In genomic region chr7:83650638-83651037, GRCm38 (mm10) we compare ENCODE assay signal across 18 mouse cellular contexts. TPM values are rescaled to one million over a fixed set of nuclear protein-coding genes. Genes with fewer than 3 reads are reported as not detected.
DNase-seq lines count a peak whose midpoint lies in the region; ATAC-seq and TF ChIP-seq lines count a peak whose summit lies in the region.
"Had no signal": no experiment of that assay in that cellular context is flagged by ENCODE, and none has a peak within 500 bp of the region (broad histone marks: within the 10 kb centered on the region; RNA-seq: fewer than 3 reads in every experiment).

No protein-coding gene starts in this region.

- 83% methylated on average over 5 of the region's 5 CpGs for WGBS in stomach, embryonic 16.5 days
- 84% methylated on average over 5 of the region's 5 CpGs for WGBS in stomach, postnatal 0 days
- WGBS in macrophage (ENCODE audit: missing documents) = 1% methylated on average over 5 of the region's 5 CpGs
- 74% methylated on average over 5 of the region's 5 CpGs for WGBS in heart, embryonic 11.5 days (ENCODE audit: insufficient replicate concordance)

- DNase-seq in stomach, postnatal 0 days (ENCODE audit: low spot score) = no peak
- DNase-seq in adrenal gland, postnatal 10 days = no peak
- no peak for DNase-seq in right cerebral cortex, adult 2 months (ENCODE audit: low spot score in 2 of 2)
- DNase-seq: adrenal gland, adult 8-10 months; cerebellum, adult 2 months; gastrocnemius, postnatal 10 days; layer of hippocampus, postnatal 36 days; liver, embryonic 13.5 days; lung, postnatal 10 days; retina, postnatal 1 day had no signal

- H3K9me3 ChIP-seq in stomach, embryonic 16.5 days (replicated peaks; ENCODE audit: control insufficient read depth, low read length) = no peaks in the 10 kb centered on the region
- no peaks in the 10 kb centered on the region for H3K9me3 ChIP-seq in stomach, postnatal 0 days (ENCODE audit: control insufficient read depth, low read length)
- H3K9me3 ChIP-seq in heart, embryonic 11.5 days (replicated peaks; ENCODE audit: control insufficient read depth, low read length) = no peaks in the 10 kb centered on the region
- H3K9me3 ChIP-seq: hindbrain, embryonic 13.5 days; intestine, embryonic 15.5 days; kidney, embryonic 15.5 days; liver, embryonic 13.5 days had no signal

- H3K4me1 ChIP-seq in stomach, embryonic 16.5 days (ENCODE audit: control insufficient read depth, insufficient read depth, low read length) = 0 out of 2 replicates have a peak, but pooled peaks cover 3% of the 10 kb centered on the region
- no peaks in the 10 kb centered on the region for H3K4me1 ChIP-seq in stomach, postnatal 0 days (replicated peaks; ENCODE audit: control insufficient read depth, insufficient read depth)
- peaks cover 89% of the 10 kb centered on the region for H3K4me1 ChIP-seq in bone marrow macrophage, adult 2 months (ENCODE audit: control insufficient read depth, insufficient read depth, low read length)
- no peaks in the 10 kb centered on the region for H3K4me1 ChIP-seq in heart, embryonic 11.5 days (ENCODE audit: control insufficient read depth, insufficient read depth, low read length)
- H3K4me1 ChIP-seq: hindbrain, embryonic 13.5 days; kidney, embryonic 15.5 days had no signal

- no peak overlapping the region for H3K9ac ChIP-seq in stomach, embryonic 16.5 days (ENCODE audit: low read length)
- H3K9ac ChIP-seq in stomach, postnatal 0 days (ENCODE audit: low read length) = no peak overlapping the region
- H3K9ac ChIP-seq in heart, embryonic 11.5 days (ENCODE audit: low read depth, low read length) = no peak overlapping the region
- H3K9ac ChIP-seq: hindbrain, embryonic 13.5 days; intestine, embryonic 15.5 days; kidney, embryonic 15.5 days; liver, embryonic 13.5 days had no signal

- H3K4me3 ChIP-seq in stomach, embryonic 16.5 days (replicated peaks; ENCODE audit: low read length) = no peak overlapping the region
- no peak overlapping the region for H3K4me3 ChIP-seq in stomach, postnatal 0 days (ENCODE audit: low read depth, low read length)
- H3K4me3 ChIP-seq in bone marrow macrophage, adult 2 months (ENCODE audit: insufficient read depth, low read length) = peak overlapping the region; percentile 4; the same call in 1 of the 2 replicates
- H3K4me3 ChIP-seq in macrophage (ENCODE audit: inconsistent target) = no peak overlapping the region
- H3K4me3 ChIP-seq in heart, embryonic 11.5 days (ENCODE audit: low read depth, low read length) = no peak overlapping the region
- H3K4me3 ChIP-seq: hindbrain, embryonic 13.5 days; intestine, embryonic 15.5 days; kidney, embryonic 15.5 days; liver, embryonic 13.5 days had no signal

- no peak overlapping the region for H3K27ac ChIP-seq in stomach, embryonic 16.5 days (ENCODE audit: low read length)
- no peak overlapping the region for H3K27ac ChIP-seq in stomach, postnatal 0 days (replicated peaks)
- H3K27ac ChIP-seq in bone marrow macrophage, adult 2 months (ENCODE audit: insufficient read depth, low read depth, low read length) = peak overlapping the region; percentile 44
- H3K27ac ChIP-seq in macrophage = peak overlapping the region; percentile 7; the same call in 1 of the 2 replicates
- no peak overlapping the region for H3K27ac ChIP-seq in heart, embryonic 11.5 days (ENCODE audit: low read depth, low read length)
- H3K27ac ChIP-seq: hindbrain, embryonic 13.5 days; kidney, embryonic 15.5 days; liver, embryonic 13.5 days had no signal

- H3K4me2 ChIP-seq in stomach, embryonic 16.5 days (ENCODE audit: low read depth, low read length) = 0 out of 2 replicates have a peak overlapping the region, but pooled peaks have one; percentile 10
- H3K4me2 ChIP-seq in stomach, postnatal 0 days (replicated peaks; ENCODE audit: low read depth) = no peak overlapping the region
- H3K4me2 ChIP-seq in heart, embryonic 11.5 days = no peak overlapping the region
- H3K4me2 ChIP-seq: hindbrain, embryonic 13.5 days; intestine, embryonic 15.5 days; kidney, embryonic 15.5 days; liver, embryonic 13.5 days; midbrain, embryonic 11.5 days had no signal

- H3K79me2 ChIP-seq in macrophage (ENCODE audit: inconsistent target) = peaks cover 69% of the 10 kb centered on the region

- ATAC-seq in stomach, embryonic 16.5 days (ENCODE audit: insufficient read depth, low FRiP score) = no peak
- no peak for ATAC-seq in stomach, postnatal 0 days (ENCODE audit: low FRiP score, low TSS enrichment)
- no peak for ATAC-seq in heart, embryonic 11.5 days (replicated peaks; ENCODE audit: insufficient number of reproducible peaks, low FRiP score, low TSS enrichment)
- ATAC-seq: intestine, embryonic 15.5 days had no signal

- no peaks in the 10 kb centered on the region for H3K36me3 ChIP-seq in stomach, embryonic 16.5 days (ENCODE audit: control insufficient read depth, insufficient read depth, low read length)
- no peaks in the 10 kb centered on the region for H3K36me3 ChIP-seq in stomach, postnatal 0 days (ENCODE audit: control insufficient read depth, insufficient read depth, low read length)
- peaks cover 14% of the 10 kb centered on the region; the same call in 1 of the 2 replicates for H3K36me3 ChIP-seq in macrophage (ENCODE audit: inconsistent target)
- H3K36me3 ChIP-seq in heart, embryonic 11.5 days (ENCODE audit: control insufficient read depth, insufficient read depth, low read length) = no peaks in the 10 kb centered on the region
- H3K36me3 ChIP-seq: hindbrain, embryonic 13.5 days; intestine, embryonic 15.5 days; kidney, embryonic 15.5 days; liver, embryonic 13.5 days had no signal

- no peak for TF ChIP-seq POLR2A in bone marrow macrophage, adult 2 months (IDR thresholded peaks at IDR 0.05; ENCODE audit: borderline replicate concordance, low read depth, low read length)

- no peaks in the 10 kb centered on the region for H3K27me3 ChIP-seq in stomach, embryonic 16.5 days (ENCODE audit: control insufficient read depth, insufficient read depth, low read length)
- H3K27me3 ChIP-seq in stomach, postnatal 0 days (ENCODE audit: control insufficient read depth, insufficient read depth, low read length) = no peaks in the 10 kb centered on the region
- no peaks in the 10 kb centered on the region for H3K27me3 ChIP-seq in heart, embryonic 11.5 days (ENCODE audit: control insufficient read depth, insufficient read depth, low read length)
- H3K27me3 ChIP-seq: hindbrain, embryonic 13.5 days; intestine, embryonic 15.5 days; kidney, embryonic 15.5 days; liver, embryonic 13.5 days had no signal

- TF ChIP-seq CTCF in stomach, postnatal 0 days (IDR thresholded peaks at IDR 0.05; ENCODE audit: low read depth) = no peak
- no peak for TF ChIP-seq CTCF in bone marrow macrophage, adult 2 months (IDR thresholded peaks at IDR 0.05; ENCODE audit: low read depth, low read length)

- TF ChIP-seq EP300 in stomach, postnatal 0 days (optimal IDR thresholded peaks at IDR 0.05) = no peak

RNA-seq across cellular contexts. Expression of gene Stard5, which starts 18.9 kb away (rescaled TPM):
- polyA plus RNA-seq in stomach, embryonic 16.5 days (2015; fragmentation: Nextera tagmentation; extraction: Ambion mirVana) = 27.1 and 27.3 TPM in 2 replicates
- polyA plus RNA-seq in stomach, postnatal 0 days (2015; fragmentation: Nextera tagmentation; extraction: Ambion mirVana) = 33.8 and 34.1 TPM in 2 replicates
- 37.0 and 41.8 TPM in 2 replicates for polyA plus RNA-seq in bone marrow macrophage, adult 2 months (2012; ENCODE audit: insufficient read depth, insufficient read length, missing spikeins)
- 100 to 1,000 TPM in 3 of 26 experiments, 10 to 100 TPM in 23; 43.6 to 155 (median 65.3) TPM for total RNA-seq in macrophage (2018; cell fraction: chromatin; rRNA removed)
- 10 to 100 TPM; 24.2 to 49.4 (median 32.9) TPM for total RNA-seq in macrophage (2018; cell fraction: cytosol; rRNA removed)
- 100 to 1,000 TPM in 2 of 26 experiments, 10 to 100 TPM in 24; 38.4 to 155 (median 62.9) TPM for total RNA-seq in macrophage (2018; cell fraction: nucleus; rRNA removed)
- polyA plus RNA-seq in macrophage (2018) = 28.1 to 48.0 TPM (median 29.5 TPM) in 3 replicates
- 10 to 100 TPM; 30.1 to 35.2 TPM for total RNA-seq in adrenal gland, postnatal 10 days (2021)
- 30.0 and 33.5 TPM in 2 replicates for polyA plus RNA-seq in heart, embryonic 11.5 days (2014; fragmentation: Nextera tagmentation; extraction: Ambion mirVana)

Comparison
In these comparisons a context has a peak if more than half of its experiments do, and no peak if none do; other contexts are left out.
1. H3K27ac ChIP-seq: peak in bone marrow macrophage, adult 2 months (single experiment) and macrophage (single experiment); none in stomach, embryonic 16.5 days (single experiment), stomach, postnatal 0 days (single experiment) and heart, embryonic 11.5 days (single experiment).